Mouse (Mus musculus) kidney, embryonic 15.5 days (tissue): ENCODE data around the gene Cldn11. TPM values are rescaled to one million over a fixed set of nuclear protein-coding genes. Genes with fewer than 3 reads are reported as not detected.

ENCODE experiments used
- ATAC-seq: fragments of 200-750 bp; cut with Nextera tagmentation; replicated peaks from 2 replicates; pipeline ENCODE4 v1.8.0; 2017; ENCODE audit warnings: moderate TSS enrichment; ENCODE audit not compliant: low FRiP score
- H3K27ac ChIP-seq: fragments of 300-500 bp; sonication (generic); 2 replicates; pipeline ENCODE4 v1.5.1; 2015; ENCODE audit warnings: mild to moderate bottlenecking, inconsistent platforms
- H3K27me3 ChIP-seq: fragments of 300-500 bp; sonication (generic); 2 replicates; pipeline ENCODE4 v1.6.1; 2015; ENCODE audit warnings: inconsistent platforms
- H3K36me3 ChIP-seq: fragments of 300-500 bp; sonication (generic); 2 replicates; pipeline ENCODE4 v1.6.1; 2015; ENCODE audit warnings: inconsistent platforms
- H3K4me1 ChIP-seq: fragments of 300-500 bp; sonication (generic); 2 replicates; pipeline ENCODE4 v1.6.1; 2015; ENCODE audit warnings: inconsistent platforms
- H3K4me2 ChIP-seq: fragments of 300-500 bp; sonication (generic); 2 replicates; pipeline ENCODE4 v1.6.1; 2015; ENCODE audit warnings: moderate library complexity, mild to moderate bottlenecking, inconsistent platforms
- H3K4me3 ChIP-seq: fragments of 300-500 bp; sonication (generic); replicated peaks from 2 replicates; pipeline ENCODE4 v1.5.1; 2015; ENCODE audit warnings: mild to moderate bottlenecking, inconsistent platforms
- H3K9ac ChIP-seq: fragments of 300-500 bp; sonication (generic); 2 replicates; pipeline ENCODE4 v1.6.1; 2015; ENCODE audit warnings: mild to moderate bottlenecking, inconsistent platforms
- H3K9me3 ChIP-seq: fragments of 300-500 bp; sonication (generic); replicated peaks from 2 replicates; pipeline ENCODE4 v1.6.1; 2016; ENCODE audit warnings: inconsistent platforms
- WGBS: fragments of 180-500 bp; shearing (Covaris S2); methylation state at CpG from one replicate; pipeline ENCODE4 v1.1.7; 2015; ENCODE audit warnings: mixed read lengths; 5-methylcytosine and 5-hydroxymethylcytosine counted together
- polyA plus RNA-seq: library from polyadenylated mRNA; unstranded; fragments of >200 nt; fragmentation: Nextera tagmentation; extraction: Ambion mirVana; gene quantifications from 2 replicates; pipeline ENCODE4 v1.2.1, GENCODE M21; 2015

Gene Cldn11
- polyA plus RNA-seq, 1 experiment from 2014 or later, result 94.8 TPM

- H3K4me3 ChIP-seq, result no peak overlapping the region
- H3K36me3 ChIP-seq, result no peaks in the 10 kb centered on the region
- 94% methylated on average over 14 of the region's 14 CpGs for WGBS
- H3K9me3 ChIP-seq, result no peaks in the 10 kb centered on the region
- no peak overlapping the region for H3K27ac ChIP-seq
- H3K4me1 ChIP-seq, result 0 out of 2 replicates have a peak, but pooled peaks cover 5% of the 10 kb centered on the region
- H3K27me3 ChIP-seq, result no peaks in the 10 kb centered on the region
- no peak overlapping the region for H3K9ac ChIP-seq
- ATAC-seq, result no peak
- H3K4me2 ChIP-seq, result no peak overlapping the region
Observed at GRCm38 (mm10) chr3:31162860-31163259, 13.1 kb downstream of the Cldn11 start.

DNA sequence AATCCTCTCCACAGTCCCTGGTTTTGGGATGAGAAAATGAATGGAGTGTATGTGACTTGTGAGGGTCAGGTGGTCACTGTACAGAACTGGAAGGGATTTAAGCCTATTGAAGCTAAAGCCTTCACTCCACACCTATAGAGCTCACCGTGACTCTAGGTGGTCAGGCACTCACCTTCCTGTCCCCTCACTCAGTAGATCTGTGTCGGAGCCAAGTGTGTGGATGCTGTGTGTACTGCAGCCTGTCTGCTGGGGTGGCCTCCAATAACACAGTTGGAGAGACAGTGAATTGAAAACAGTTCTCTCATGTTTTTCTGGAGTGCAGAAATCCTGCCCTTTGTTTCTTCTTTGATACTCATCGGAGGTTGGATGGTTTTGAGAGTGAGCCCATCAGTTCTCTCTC is 16.1 kb downstream of the Cldn11 start:
- no peak overlapping the region for H3K9ac ChIP-seq
- no peaks in the 10 kb centered on the region for H3K27me3 ChIP-seq
- no peak overlapping the region for H3K4me3 ChIP-seq
- no peak overlapping the region for H3K27ac ChIP-seq
- no peaks in the 10 kb centered on the region for H3K9me3 ChIP-seq
- H3K36me3 ChIP-seq, result no peaks in the 10 kb centered on the region
- no peak overlapping the region for H3K4me2 ChIP-seq
- no peak for ATAC-seq
- WGBS, result 82% methylated on average over 3 of the region's 3 CpGs
- 0 out of 2 replicates have a peak, but pooled peaks cover 5% of the 10 kb centered on the region for H3K4me1 ChIP-seq

DNA sequence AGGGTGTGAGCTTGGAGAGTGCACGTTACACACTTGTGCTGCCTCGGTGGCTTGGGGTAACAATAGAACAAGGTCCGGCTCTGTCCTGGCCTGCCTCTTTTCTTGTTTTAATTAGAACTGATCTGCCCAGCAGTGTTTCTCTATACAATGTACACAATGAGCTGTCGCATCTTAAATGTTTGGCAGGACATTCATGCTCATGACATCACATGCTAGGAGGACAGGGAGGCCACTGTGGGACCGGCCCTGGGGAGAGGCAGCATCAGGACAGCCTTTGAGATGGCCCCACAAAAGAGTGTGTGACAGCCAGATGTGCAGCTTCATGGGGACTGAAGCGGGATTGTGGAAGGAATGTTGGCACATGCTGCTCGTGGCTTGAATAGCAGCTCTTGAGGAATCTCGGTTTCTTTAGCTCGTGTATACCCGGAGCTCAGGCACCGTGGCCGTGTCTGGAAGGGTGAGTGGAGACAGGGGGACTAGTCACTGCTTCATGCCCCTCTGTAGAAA is 16.7 kb downstream of the Cldn11 start:
- no peaks in the 10 kb centered on the region for H3K36me3 ChIP-seq
- H3K27ac ChIP-seq, result 0 out of 2 replicates have a peak overlapping the region, but pooled peaks have one; percentile 6

GRCm38 (mm10) chr3:31190342-31190741 is 40.6 kb downstream of the Cldn11 start:
- ATAC-seq, result no peak
- 0 out of 2 replicates have a peak, but pooled peaks cover 5% of the 10 kb centered on the region for H3K4me1 ChIP-seq
- WGBS, result 86% methylated on average over 7 of the region's 7 CpGs
- H3K4me3 ChIP-seq, result no peak overlapping the region
- no peak overlapping the region for H3K27ac ChIP-seq
- H3K9ac ChIP-seq, result no peak overlapping the region
- H3K36me3 ChIP-seq, result no peaks in the 10 kb centered on the region
- no peaks in the 10 kb centered on the region for H3K27me3 ChIP-seq
- 0 out of 2 replicates have a peak, but pooled peaks cover 3% of the 10 kb centered on the region for H3K9me3 ChIP-seq
- no peak overlapping the region for H3K4me2 ChIP-seq

More for the DNA sequence above, 16.7 kb downstream of the Cldn11 start:
- Histone ChIP-seq H3K27me3 (no peaks in the 10 kb centered on the region), H3K4me1 (0 out of 2 replicates have a peak, but pooled peaks cover 5% of the 10 kb centered on the region), H3K9ac (no peak overlapping the region), H3K4me2 (no peak overlapping the region), H3K9me3 (no peaks in the 10 kb centered on the region), H3K4me3 (no peak overlapping the region)
- ATAC-seq, result no peak
- 70% methylated on average over 12 of the region's 12 CpGs for WGBS

DNA sequence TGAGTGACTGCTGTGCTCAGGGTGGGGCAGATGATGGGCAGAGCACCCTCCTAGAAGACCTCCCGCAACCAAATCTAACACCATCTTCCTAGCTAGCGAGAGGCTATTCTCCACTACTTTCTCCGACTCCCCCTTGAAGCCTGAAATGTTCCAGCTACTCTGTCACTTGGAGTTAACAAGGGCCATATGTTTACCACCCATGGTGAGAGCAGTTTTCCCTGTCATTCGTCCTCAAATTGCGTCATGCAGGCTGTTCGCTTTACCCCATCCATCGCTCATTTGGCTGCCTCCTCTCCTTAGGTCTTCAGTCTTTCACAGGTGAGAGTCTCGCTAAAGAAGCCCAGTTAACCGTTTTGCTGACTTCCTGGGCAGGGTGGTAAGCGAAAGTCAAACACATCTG is 41.7 kb downstream of the Cldn11 start:
- ATAC-seq, result no peak
- WGBS, result 39% methylated on average over 10 of the region's 10 CpGs

DNA sequence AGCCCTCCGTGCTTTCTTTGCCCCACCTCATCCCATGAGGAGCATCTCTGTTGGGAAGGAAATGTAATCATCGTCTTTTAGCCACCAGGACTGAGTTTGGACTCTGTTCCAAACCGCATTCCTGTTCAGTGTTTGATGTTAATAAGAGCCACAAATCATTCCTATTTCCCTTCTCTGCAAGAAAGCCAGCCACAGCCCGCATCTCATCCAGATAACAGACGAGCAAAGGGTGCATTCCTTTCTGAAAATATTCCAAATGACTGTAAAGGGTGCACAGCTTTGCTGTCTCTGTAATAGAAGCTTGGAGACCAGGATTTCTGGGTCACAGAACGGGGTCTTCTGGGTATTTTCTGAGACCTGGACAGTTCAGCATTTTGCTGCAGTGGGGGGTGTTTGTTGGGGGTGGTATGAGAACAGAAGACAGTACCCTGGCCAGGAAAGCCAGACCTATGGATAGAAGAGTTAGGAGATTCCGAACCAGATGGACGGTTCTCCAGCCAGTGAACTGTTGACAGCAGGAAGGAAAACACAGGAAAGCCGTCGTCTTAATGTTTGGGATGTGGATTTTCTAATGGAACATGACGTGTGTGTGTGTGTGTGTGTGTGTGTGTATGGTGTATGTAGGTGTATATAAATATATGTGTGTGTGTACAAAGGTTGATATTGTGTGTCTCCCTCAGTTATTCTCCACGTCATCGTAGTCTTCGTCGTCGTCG is 49.6 kb downstream of the Cldn11 start:
- peak overlapping the region; percentile 70 for H3K27ac ChIP-seq
- WGBS, result 42% methylated on average over 17 of the region's 17 CpGs
- peaks cover 9% of the 10 kb centered on the region for H3K4me1 ChIP-seq
- H3K9me3 ChIP-seq, result no peaks in the 10 kb centered on the region
- H3K4me3 ChIP-seq, result no peak overlapping the region
- peak overlapping the region; percentile 22; the same call in 1 of the 2 replicates for H3K4me2 ChIP-seq
- peak; percentile 68 for ATAC-seq
- no peaks in the 10 kb centered on the region for H3K36me3 ChIP-seq
- no peaks in the 10 kb centered on the region for H3K27me3 ChIP-seq
- no peak overlapping the region for H3K9ac ChIP-seq

More for the DNA sequence above, 41.7 kb downstream of the Cldn11 start:
- Histone ChIP-seq H3K4me1 (0 out of 2 replicates have a peak, but pooled peaks cover 5% of the 10 kb centered on the region), H3K9me3 (0 out of 2 replicates have a peak, but pooled peaks cover 3% of the 10 kb centered on the region), H3K4me2 (no peak overlapping the region), H3K4me3 (no peak overlapping the region), H3K9ac (no peak overlapping the region), H3K27me3 (no peaks in the 10 kb centered on the region), H3K27ac (peak overlapping the region; percentile 41; the same call in 1 of the 2 replicates), H3K36me3 (no peaks in the 10 kb centered on the region)

- ATAC-seq, result no peak
- Histone ChIP-seq H3K9me3 (no peaks in the 10 kb centered on the region), H3K9ac (no peak overlapping the region), H3K36me3 (no peaks in the 10 kb centered on the region), H3K27me3 (no peaks in the 10 kb centered on the region), H3K4me3 (no peak overlapping the region), H3K27ac (no peak overlapping the region), H3K4me1 (peaks cover 29% of the 10 kb centered on the region), H3K4me2 (no peak overlapping the region)
- WGBS, result 89% methylated on average over 11 of the region's 11 CpGs
Observed at GRCm38 (mm10) chr3:31203947-31204346, 54.2 kb downstream of the Cldn11 start.

GRCm38 (mm10) chr3:31205167-31205566 is 55.4 kb downstream of the Cldn11 start:
- WGBS, result 79% methylated on average over 3 of the region's 3 CpGs
- Histone ChIP-seq H3K4me3 (no peak overlapping the region), H3K9me3 (no peaks in the 10 kb centered on the region), H3K4me2 (no peak overlapping the region), H3K4me1 (peaks cover 28% of the 10 kb centered on the region), H3K36me3 (no peaks in the 10 kb centered on the region), H3K27ac (no peak overlapping the region), H3K27me3 (no peaks in the 10 kb centered on the region), H3K9ac (no peak overlapping the region)
- ATAC-seq, result no peak

DNA sequence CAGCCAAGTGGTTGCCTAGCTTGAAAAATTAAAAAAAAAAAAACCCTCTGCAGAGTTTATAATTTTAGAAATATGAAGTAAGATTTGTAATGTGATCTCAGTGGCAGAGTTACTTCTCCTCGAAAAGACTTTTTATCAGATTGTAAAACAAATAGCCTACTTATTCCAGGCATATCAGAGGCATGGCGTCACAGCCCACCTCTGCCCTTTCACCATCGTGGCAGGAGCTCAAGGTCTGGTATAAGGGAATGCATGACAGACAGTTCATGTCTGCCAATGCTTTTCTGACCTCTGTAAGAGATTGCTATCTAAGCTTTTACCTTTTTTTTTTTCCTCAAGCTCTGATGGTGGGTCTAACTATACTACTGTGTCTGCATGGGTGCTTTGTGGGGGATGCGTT is 58.3 kb downstream of the Cldn11 start:
- Histone ChIP-seq H3K9me3 (no peaks in the 10 kb centered on the region), H3K4me2 (no peak overlapping the region), H3K27ac (no peak overlapping the region), H3K9ac (no peak overlapping the region), H3K4me3 (no peak overlapping the region), H3K36me3 (no peaks in the 10 kb centered on the region), H3K27me3 (no peaks in the 10 kb centered on the region), H3K4me1 (peaks cover 39% of the 10 kb centered on the region)
- WGBS, result 35% methylated on average over 4 of the region's 4 CpGs
- ATAC-seq, result no peak

DNA sequence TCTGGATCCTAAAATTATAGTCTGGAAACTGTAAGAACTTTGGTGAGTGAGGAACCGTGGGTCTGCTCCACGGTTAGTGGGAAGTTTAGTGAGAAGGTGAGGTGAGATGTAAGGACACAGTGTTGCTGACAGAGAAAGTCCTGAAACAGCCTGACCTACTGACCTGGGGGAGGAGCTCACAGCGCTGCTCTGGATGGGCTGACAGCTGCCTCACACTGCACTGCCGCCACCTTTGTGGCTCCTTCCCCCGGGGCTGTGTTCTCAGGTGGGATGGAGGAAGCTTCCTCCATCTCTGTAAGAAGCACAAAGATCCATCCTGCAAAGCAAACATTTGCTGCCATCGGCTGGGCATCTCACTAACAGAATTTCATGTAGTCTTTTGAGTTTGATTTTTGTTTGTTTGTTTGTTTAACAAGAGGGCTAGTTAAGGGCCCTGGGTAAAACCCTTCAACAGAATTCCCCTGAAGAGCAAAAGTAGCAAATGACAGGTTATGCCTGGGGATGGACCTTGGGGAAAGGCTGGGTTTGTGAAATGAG is 58.8 kb downstream of the Cldn11 start:
- Histone ChIP-seq H3K9me3 (no peaks in the 10 kb centered on the region), H3K36me3 (no peaks in the 10 kb centered on the region), H3K4me2 (peak overlapping the region; percentile 47), H3K4me1 (peaks cover 44% of the 10 kb centered on the region), H3K9ac (0 out of 2 replicates have a peak overlapping the region, but pooled peaks have one; percentile 33), H3K4me3 (0 out of 2 replicates have a peak overlapping the region, but pooled peaks have one; percentile 11), H3K27me3 (no peaks in the 10 kb centered on the region), H3K27ac (0 out of 2 replicates have a peak overlapping the region, but pooled peaks have one; percentile 27)
- WGBS, result 7% methylated on average over 6 of the region's 6 CpGs
- ATAC-seq, result peak; percentile 56

DNA sequence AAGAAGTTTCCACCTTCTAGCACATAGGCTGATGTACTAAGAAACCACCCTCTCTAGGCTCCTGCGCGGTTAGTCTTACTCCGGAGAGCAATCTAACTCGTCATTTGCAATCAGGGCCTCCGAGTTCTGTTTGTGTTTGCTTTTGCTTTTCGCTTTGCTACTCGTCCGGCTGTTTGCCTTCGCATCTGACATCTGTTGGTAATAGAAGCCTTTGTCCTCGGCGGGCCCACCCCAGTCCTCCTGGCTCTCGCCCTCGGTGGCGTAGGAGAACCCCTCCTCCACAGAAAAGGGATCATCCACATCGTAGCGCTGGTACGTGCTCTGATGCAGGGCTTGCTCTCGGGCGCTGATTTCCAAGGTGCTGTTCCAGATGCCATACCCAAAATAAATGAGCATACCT is 59.3 kb downstream of the Cldn11 start:
- H3K36me3 ChIP-seq, result no peaks in the 10 kb centered on the region
- peak overlapping the region; percentile 33; the same call in 1 of the 2 replicates for H3K9ac ChIP-seq
- peaks cover 48% of the 10 kb centered on the region for H3K4me1 ChIP-seq
- no peak for ATAC-seq
- no peaks in the 10 kb centered on the region for H3K9me3 ChIP-seq
- 0 out of 2 replicates have a peak overlapping the region, but pooled peaks have one; percentile 27 for H3K27ac ChIP-seq
- WGBS, result 10% methylated on average over 19 of the region's 19 CpGs
- peak overlapping the region; percentile 11; the same call in 1 of the 2 replicates for H3K4me3 ChIP-seq
- peak overlapping the region; percentile 47 for H3K4me2 ChIP-seq
- no peaks in the 10 kb centered on the region for H3K27me3 ChIP-seq
